Mouse (Mus musculus) left cerebral cortex, adult 8-10 months (tissue): ENCODE measurements around the gene Adad2. TPM values are rescaled to one million over a fixed set of nuclear protein-coding genes. Genes with fewer than 3 reads are reported as not detected.

ENCODE experiments used
- DNase-seq, 2 experiments: peaks; one replicate each; pipeline ENCODE4 v3.0.0; 2022; ENCODE audit warnings: low spot score in 2 of 2
- total RNA-seq, 4 experiments: library from RNA; stranded (reverse); gene quantifications; 2 replicates each; pipeline ENCODE4 v1.2.4; 2022

Gene Adad2
- 1 to 10 TPM in 3 of 4 experiments, under 1 TPM in 1; 0.50 to 1.2 (median 1.2) TPM for total RNA-seq

GRCm38 (mm10) chr8:119612471-119612870, at the start of gene Adad2:
Gene Adad2 (plus strand): TSS chr8:119612747.
- DNase-seq = no peak

- DNase-seq = no peak
Observed at GRCm38 (mm10) chr8:119563849-119564251, 48.7 kb upstream of the Adad2 start.

- DNase-seq = no peak
Observed at GRCm38 (mm10) chr8:119566367-119566766, 46.2 kb upstream of the Adad2 start.

- no peak for DNase-seq
Observed at GRCm38 (mm10) chr8:119568251-119568650, 44.3 kb upstream of the Adad2 start.

GRCm38 (mm10) chr8:119568951-119569350, 43.6 kb upstream of the Adad2 start:
- no peak for DNase-seq

GRCm38 (mm10) chr8:119569881-119570280, 42.7 kb upstream of the Adad2 start:
- DNase-seq = no peak

- no peak for DNase-seq
Observed at GRCm38 (mm10) chr8:119571135-119571534, 41.4 kb upstream of the Adad2 start.

- DNase-seq = no peak
Observed at GRCm38 (mm10) chr8:119572411-119572810, 40.1 kb upstream of the Adad2 start.

GRCm38 (mm10) chr8:119574437-119575365, 37.8 kb upstream of the Adad2 start, which contains the start of the genes Hsdl1 and Dnaaf1:
Gene Hsdl1 (minus strand): TSS chr8:119575183.
Gene Dnaaf1 (plus strand): TSS chr8:119575235.
- peak; percentile 90 for DNase-seq

GRCm38 (mm10) chr8:119575366-119575726, 37.2 kb upstream of the Adad2 start:
- DNase-seq = no peak

- no peak for DNase-seq
Observed at GRCm38 (mm10) chr8:119579096-119579495, 33.5 kb upstream of the Adad2 start.

GRCm38 (mm10) chr8:119580441-119581161, 31.9 kb upstream of the Adad2 start:
- DNase-seq = no peak

- no peak for DNase-seq
Observed at GRCm38 (mm10) chr8:119585901-119586300, 26.6 kb upstream of the Adad2 start.

- no peak for DNase-seq
Observed at GRCm38 (mm10) chr8:119588321-119588720, 24.2 kb upstream of the Adad2 start.

- no peak for DNase-seq
Observed at GRCm38 (mm10) chr8:119588844-119589243, 23.7 kb upstream of the Adad2 start.

- no peak for DNase-seq
Observed at GRCm38 (mm10) chr8:119590348-119590747, 22.2 kb upstream of the Adad2 start.

- DNase-seq = no peak
Observed at GRCm38 (mm10) chr8:119591456-119591855, 21.1 kb upstream of the Adad2 start.

GRCm38 (mm10) chr8:119603771-119604170, 8.8 kb upstream of the Adad2 start:
- DNase-seq = no peak

- no peak for DNase-seq
Observed at GRCm38 (mm10) chr8:119604398-119604803, 8.1 kb upstream of the Adad2 start.

GRCm38 (mm10) chr8:119604996-119605395, 7.6 kb upstream of the Adad2 start, which contains the start of gene Taf1c:
Gene Taf1c (minus strand): TSS chr8:119605222.
- peak; percentile 85 for DNase-seq

GRCm38 (mm10) chr8:119606224-119606623, 6.3 kb upstream of the Adad2 start:
- no peak for DNase-seq

GRCm38 (mm10) chr8:119615096-119615495, 2.5 kb downstream of the Adad2 start:
- no peak for DNase-seq
